Mouse (Mus musculus): ENCODE results near the gene Prrc2a.

Prrc2a gene

DNA sequence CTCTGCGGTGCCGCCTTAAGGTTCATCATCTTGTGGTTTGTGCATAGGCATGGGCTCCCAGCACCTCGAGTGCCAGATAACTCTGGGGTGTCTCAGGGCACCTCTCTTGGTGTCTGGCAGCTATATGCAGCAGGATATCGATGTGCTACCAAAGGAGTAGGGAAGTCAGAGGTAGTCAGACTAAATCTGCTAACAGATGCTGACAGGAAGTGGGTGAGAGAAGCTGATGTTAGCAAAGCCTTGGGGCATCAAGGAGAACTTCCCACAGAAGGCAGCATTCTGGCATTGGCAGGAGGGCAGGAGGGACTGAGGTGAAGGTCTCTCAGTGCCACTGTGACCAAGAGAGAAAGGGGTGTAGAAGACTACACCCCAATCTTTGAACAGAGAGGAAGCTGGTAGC is 25.4 kb upstream of the Prrc2a start:
- DNase-seq (ENCODE audit: low spot score), result no peak

DNA sequence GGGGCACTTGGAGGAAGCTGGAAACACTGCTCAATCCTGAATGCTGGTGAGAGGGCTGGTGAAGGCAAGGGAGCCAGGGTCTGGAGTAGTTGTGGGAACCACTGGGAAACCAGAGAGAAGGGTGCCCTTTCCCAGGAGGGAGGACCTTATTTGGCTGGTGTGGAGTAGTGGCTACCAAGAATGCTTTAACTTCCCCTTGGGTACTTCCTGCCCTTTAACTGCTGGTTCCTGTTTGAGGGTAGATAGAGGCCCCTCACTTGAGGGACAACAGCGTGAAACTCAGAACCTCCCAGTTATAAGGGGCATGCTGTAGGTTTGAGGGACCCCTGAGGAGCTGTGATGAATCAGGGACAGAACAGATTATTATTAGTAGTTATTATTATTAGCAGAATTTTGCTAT is 24.5 kb upstream of the Prrc2a start:
- no peak for DNase-seq (ENCODE audit: low spot score)

- DNase-seq (ENCODE audit: low spot score), result no peak
Observed at GRCm38 (mm10) chr17:35187959-35188610, 23.4 kb upstream of the Prrc2a start, which contains the start of gene Lst1. TSS of gene Lst1 (minus strand) at chr17:35188439.

DNA sequence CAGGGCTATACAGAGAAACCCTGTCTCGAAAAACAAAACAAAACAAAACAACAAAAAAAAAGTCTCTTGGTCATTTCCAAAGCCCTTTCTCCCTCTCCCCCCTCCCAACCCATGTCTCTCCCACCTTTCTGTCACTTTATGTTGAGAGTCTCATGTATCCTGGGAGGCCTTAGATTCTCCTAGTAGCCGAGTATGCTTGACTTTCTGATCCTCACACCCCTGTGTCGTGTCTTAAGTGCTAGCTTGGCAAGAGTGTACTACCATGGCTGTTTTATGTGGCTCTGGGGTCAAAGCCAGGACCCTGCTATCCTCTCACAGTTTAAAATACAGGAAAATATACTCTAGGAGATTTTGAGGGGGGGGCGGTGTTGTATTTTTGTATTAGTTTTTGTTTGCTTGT is 22.6 kb upstream of the Prrc2a start:
- DNase-seq (ENCODE audit: low spot score), result no peak

DNA sequence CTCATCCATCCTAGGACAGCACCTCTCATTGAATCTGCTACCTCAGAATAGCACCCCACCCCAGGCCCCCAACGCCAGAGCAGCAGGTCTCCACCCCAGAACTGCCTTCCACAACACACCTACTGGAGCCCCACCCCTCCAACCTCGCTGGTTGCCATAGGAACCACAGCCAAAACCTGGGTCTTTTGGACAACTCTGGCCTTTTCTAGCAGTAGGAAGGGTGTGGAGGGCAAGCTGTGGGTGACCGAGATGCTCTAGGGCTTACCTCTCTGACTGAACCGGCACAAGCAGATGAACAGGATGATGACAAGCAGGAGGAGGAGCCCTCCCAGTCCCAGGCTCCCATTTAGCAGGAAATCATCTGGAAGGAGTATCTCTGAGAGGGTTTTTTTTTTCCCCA is 22.0 kb upstream of the Prrc2a start:
- DNase-seq (ENCODE audit: low spot score), result no peak

DNA sequence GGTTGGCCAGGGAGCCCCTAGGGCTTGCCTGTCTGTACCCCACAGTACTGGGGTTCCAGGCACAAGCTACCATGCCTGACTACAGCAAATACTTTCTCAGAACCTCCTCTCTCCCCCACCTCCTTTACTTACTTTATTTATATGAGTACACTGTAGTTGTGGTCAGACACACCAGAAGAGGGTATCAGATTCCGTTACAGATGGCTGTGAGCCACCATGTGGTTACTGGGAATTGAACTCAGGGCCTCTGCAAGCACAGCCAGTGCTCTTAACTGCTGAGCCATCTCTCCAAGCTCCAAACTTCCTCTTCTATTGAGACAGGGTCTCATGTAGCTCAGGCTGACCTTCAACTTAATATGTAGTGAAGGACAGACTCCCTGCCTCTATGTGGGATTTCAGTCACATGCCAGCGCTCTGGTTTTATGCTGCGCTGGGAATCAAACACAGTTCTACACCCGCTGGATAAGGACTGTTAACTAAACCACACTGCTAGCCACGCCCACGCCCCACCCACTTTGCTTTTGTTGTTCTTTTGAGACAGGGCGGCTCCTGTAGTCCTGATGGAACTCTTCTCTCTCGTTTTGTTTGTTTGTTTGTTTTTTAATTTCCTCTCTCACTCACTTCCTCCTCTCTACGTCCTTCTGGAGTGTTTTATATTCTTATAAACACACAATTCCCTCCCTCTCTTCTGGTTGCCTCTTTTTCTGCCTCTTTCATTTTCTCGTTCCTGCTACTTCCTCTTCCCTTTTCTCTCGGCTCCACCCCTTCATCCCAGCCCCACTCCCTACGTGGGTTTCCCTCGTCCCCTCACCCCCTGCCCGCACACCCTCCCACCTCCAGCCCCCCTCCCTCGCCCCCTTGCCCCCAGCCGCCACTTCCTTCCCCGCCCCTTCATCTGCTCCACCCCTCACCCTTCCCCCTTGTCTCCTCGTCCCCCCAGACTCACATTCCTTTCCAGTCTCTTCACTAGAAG is 21.2 kb upstream of the Prrc2a start:
- DNase-seq (ENCODE audit: low spot score), result peak; percentile 55

DNA sequence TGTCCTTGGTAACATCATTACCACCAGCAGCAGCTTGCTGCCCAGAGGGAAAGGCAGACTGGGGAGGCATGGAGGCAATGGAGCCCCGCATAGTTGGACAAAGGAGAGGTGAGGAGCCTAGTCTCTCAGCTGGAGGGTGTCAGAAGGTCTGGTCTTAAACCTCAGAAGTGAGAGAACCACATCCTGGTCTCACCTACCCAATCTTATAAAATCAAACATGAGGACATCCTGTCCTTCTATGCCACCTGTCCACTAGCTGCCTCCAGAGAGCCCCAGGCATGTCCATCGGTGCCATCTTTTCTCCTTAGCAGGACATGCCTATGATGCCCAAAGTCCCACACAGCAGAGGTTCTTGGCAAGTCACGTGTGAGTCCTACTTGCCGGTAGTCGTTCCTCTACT is 15.4 kb upstream of the Prrc2a start:
- no peak for DNase-seq (ENCODE audit: low spot score)

GRCm38 (mm10) chr17:35178528-35178927 is 13.8 kb upstream of the Prrc2a start:
- peak; percentile 62 for DNase-seq (ENCODE audit: low spot score)

GRCm38 (mm10) chr17:35175968-35176367 is 11.3 kb upstream of the Prrc2a start, which contains the start of gene Aif1:
TSS of gene Aif1 (minus strand) at chr17:35176068.
- DNase-seq (ENCODE audit: low spot score), result no peak

GRCm38 (mm10) chr17:35175382-35175781 is 10.7 kb upstream of the Prrc2a start:
- no peak for DNase-seq (ENCODE audit: low spot score)

DNA sequence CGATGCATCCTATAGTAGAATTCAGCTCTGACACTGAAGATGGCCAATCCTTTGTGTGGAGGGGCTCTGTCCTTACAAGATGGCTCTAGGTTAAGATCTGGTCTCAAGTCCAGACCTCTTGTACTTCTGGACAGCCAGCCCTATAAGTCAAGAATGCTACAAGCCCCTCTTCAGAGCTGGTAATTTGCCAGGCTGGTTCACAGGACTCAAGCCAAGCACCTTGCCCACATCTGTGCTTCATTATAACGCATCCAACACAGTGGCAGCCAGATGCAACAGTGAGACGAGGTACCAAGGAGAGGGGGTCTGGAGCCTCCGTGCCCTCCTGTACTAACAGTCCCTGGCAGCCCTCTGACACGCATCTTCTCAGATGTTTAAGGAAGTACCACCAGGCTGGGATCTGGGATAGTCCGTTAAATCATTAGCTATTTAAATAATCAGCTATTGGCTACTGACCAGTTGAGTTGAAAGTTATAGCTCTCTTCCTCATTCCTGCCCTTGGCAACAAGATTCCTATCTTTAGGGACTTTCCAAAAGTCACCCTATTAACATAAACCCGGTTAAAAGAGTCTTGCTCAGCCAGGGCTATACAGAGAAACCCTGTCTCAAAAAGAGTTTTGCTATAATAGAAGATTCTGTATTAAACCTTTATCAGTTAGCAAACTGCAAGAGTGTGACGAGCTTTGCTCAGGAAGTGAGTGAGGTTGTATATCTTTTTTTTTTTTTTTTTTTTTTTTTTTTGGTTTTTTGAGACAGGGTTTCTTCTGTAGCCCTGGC is 9.7 kb upstream of the Prrc2a start:
- DNase-seq (ENCODE audit: low spot score), result no peak

DNA sequence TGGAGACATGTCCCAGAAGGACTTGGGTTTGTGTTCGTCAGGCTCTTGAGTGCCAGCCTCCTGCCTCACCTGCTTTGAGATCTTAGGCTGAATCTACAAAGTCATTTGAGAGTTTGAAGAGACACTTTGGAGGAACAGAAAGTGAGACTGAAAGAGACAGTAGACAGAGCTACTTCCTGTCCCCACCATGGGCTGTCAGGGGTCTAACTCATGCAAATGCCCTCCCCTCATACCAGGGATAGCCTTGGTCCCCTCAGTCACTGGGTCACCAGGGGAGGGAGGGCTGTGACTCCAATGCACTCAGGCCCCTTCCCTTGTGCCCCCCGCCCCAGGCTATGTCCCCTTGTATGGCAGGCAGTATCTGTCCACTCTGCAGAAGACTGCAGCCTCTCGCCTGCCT is 8.6 kb upstream of the Prrc2a start:
- no peak for DNase-seq (ENCODE audit: low spot score)

DNA sequence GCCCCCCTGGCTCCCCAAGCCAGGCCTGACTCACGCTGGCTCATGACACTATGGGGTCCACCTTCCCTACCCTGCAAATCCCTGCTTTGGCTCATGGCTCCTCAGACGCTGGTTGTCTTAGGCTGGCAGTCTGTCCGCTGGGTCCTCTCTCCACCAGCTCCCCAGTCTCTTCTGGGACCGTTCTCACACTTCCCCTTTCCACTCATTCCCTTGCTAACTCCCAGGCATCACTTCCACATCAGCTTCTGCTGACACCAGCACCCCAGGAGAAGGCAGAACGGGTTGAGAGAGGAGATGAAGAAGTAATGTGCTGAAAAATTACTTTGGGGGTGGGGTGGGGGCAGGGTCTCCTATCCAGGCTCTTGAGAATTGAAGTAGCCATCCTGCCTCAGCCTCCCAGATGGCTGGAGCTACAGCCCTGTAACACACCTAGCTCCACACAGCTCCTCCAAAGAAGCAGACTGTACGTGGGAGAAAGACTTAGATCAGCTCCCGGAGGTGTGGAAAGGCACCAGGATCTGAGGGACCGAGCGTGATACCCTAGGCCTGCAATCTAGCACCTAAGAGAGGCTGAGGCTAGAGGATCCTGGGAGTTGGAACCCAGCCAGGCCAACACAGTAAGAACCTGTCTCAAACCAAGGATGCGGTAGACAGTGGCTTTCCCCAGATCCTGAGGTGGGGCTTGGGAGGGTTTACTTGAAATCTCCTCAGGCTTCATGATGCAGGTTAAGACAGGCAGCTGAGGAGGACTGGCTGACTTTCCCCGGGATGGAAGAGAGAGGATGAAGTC is 7.9 kb upstream of the Prrc2a start:
- DNase-seq (ENCODE audit: low spot score), result no peak

DNA sequence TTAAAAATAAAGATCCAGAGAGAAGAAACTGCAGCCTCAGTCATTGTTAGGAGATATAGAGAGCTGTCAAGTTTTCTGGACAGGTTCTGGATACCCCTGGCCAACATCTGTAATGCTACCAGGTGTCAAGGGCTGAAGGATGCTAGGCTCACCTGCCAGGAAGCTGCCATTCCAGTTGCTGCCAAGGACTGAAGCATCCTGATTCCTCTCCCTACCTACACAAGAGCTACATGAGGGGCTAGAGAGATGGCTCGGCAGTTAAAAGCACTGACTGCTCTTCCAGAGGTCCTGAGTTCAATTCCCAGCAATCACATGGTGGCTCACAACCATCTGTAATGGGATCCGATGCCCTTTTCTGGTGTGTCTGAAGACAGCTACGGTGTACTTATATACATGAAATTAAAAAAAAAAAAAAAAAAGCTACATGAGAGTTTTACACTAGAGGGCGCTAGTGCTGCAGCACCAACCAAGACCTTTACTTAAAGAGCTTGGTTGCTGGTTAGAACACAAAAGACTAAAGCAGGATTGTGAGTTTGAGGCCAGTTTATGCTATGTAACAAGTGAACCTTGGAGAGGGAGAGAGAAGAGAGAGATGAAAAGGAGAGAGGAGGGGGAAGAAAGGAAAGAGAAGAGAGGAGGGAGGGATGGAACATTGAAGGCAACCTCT is 4.0 kb upstream of the Prrc2a start:
- DNase-seq (ENCODE audit: low spot score), result no peak

GRCm38 (mm10) chr17:35167794-35168193 is 3.1 kb upstream of the Prrc2a start:
- no peak for DNase-seq (ENCODE audit: low spot score)

DNA sequence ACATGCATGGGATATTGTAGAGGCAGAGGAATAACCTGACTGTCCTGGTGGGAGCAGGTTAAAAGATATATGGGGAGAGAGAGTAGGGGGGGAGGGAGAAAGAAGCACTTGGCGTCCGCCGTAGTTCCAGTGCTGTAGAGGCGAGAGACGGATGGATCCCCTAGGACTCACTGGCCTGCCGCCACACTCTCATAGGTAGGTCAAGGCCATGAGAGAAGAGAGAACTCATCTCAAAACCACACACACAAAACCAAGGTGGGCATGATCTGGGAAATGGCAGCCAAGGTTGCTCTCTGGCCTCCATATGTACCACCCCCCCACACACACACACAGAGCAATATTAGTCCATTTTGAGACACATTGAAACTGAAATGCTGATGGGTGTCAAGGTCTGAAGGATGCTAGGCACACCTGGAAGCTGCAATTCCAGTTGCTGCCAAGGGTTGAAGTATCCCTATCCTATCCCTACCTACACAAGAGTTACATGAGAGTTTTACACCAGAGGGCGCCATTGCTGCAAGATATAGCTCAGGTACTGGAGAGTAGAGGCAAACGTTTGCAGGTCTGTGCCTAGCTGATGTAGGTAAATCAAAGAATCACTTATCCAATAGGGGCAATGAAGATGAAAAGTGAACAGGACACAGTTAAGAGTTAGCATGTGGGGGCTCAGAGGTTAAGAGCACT is 1.8 kb upstream of the Prrc2a start:
- DNase-seq (ENCODE audit: low spot score), result peak; percentile 52

GRCm38 (mm10) chr17:35165451-35166155 is 906 bp upstream of the Prrc2a start:
- no peak for DNase-seq (ENCODE audit: low spot score)

DNA sequence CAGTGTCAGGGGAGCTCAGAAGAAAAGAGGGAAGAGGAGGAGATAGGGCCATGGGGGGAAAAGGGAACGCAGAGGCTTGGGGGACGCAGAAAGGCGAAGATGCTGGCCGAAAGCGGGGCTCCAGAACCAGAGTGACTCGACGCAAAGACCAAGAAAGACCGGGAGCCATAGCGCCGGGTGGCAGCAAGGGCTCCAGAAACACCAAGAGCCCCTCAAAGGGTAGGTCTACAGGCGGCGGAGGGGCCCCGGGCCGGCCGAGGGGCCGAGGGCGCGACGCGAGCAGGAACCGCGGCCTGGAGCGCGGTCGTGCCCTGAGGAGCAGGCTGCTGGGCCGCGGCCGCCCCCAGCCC is 504 bp downstream of the Prrc2a start:
- no peak for DNase-seq (ENCODE audit: low spot score)

DNA sequence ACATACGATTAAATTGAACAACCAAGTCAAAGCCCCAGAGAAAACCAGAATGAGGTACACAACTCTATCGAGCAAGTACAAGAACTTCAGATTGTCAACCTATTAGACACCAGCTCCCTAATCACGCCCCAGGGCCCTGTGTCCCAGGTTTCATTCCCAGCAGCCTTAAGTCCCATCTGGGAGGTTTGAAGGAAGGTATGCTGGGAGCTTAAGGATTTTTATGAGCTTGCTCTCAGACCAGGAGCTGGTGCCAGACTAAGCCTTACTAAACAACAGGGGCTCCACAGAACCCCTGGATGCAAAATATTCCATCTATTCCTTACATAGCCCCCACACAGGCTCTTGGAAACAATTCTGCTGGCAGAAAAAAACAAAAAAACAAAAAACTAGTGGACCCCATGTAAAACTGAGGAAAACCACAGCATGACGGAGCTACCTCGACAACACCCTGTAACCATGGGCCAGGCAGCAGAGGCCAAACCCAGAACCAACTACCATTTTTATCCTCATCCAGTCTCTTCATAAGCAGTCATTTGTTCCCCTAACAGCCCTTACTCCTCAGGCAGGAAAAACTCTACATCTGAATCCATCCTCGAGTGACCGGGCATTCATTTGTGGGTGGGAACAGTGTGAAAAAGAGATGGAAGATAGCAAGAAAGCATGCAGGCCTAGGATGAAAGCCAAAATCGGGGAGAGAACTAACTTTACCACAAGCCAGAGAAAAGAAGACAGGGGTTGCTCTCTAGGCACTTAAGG is 1.2 kb downstream of the Prrc2a start:
- DNase-seq (ENCODE audit: low spot score), result no peak
